Mouse (Mus musculus): ENCODE data around the gene 4930447C04Rik. TPM values are rescaled to one million over a fixed set of nuclear protein-coding genes. Genes with fewer than 3 reads are reported as not detected.
A peak's percentile ranks its signal among the peaks of the same experiment; 100 is the strongest.

The 4930447C04Rik gene
- polyA plus RNA-seq, 1 experiment from 2014 or later, result 1.6 TPM

DNA sequence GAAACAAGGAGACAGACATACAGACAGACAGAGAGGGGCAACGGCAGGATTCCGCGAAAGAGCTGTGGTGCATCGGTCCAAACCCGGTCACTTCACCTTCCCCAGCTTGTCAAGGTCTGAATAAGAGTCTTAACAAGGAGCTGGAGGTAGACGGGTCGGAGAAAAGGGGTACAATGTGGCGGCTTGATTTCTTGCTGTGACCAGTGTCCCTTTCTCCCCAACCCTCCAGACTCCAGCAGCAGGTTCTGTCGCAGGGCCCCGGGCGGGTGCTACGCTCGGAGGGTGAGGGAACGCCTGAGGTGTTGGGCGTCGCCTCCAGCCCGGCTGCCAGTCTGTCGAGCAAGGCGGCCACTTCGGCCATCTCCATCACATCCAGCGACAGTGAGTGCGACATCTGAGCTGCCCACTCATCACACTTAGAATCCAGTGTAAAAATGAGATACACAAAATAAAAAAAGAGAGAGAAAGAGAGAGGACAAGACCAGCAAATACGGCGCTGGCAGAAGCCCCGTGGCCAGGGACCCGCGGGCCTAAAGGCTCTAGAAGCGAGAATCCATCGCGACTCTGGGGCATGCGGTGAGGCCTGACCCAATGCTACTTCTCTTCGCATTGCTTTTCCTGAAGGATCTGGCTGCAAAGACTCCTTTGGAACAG lies 951 bp upstream of the 4930447C04Rik start:
- no peak overlapping the region for H3K27ac ChIP-seq
- peaks cover 94% of the 10 kb centered on the region for H3K27me3 ChIP-seq (replicated peaks)
- WGBS, result 1% methylated on average over 32 of the region's 32 CpGs
- H3K4me1 ChIP-seq, result peaks cover 16% of the 10 kb centered on the region
- H3K9me3 ChIP-seq, result no peaks in the 10 kb centered on the region
- H3K9ac ChIP-seq, result no peak overlapping the region
- no peak overlapping the region for H3K4me2 ChIP-seq
- H3K36me3 ChIP-seq, result no peaks in the 10 kb centered on the region
- H3K4me3 ChIP-seq (replicated peaks), result no peak overlapping the region
- no peak for ATAC-seq (ENCODE audit: insufficient read depth, low FRiP score, low read depth)

DNA sequence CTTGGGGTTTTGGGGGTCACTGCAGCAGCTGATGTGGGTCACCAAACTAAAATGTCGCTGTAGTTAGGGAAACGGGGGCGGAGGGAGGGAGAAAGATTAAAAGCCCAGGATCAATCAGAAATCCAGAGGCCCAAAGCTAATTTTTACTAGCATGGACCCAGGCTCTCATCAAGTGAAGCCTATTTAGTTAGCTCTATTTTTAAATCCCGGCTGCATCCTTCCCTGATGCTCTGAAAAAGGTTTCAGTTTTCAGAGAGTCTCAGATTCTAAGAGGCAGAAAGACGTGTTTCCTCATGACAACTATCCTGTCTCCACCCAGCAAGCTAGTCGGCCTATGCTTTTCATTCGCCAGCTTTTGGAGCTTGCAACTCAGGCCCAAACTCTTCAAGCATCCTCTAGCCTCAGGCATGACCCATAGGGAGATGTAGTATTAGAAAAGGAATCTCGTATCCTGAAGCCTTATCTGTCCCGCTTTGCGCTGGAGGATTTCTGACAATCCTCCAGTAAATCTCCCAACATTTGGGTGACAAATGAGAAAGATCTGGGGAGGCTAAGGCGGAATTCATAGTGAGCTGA lies 336 bp upstream of the 4930447C04Rik start:
- peaks cover 16% of the 10 kb centered on the region for H3K4me1 ChIP-seq
- H3K36me3 ChIP-seq, result no peaks in the 10 kb centered on the region
- no peak overlapping the region for H3K4me3 ChIP-seq (replicated peaks)
- no peak overlapping the region for H3K9ac ChIP-seq
- ATAC-seq (ENCODE audit: insufficient read depth, low FRiP score, low read depth), result no peak
- peaks cover 92% of the 10 kb centered on the region for H3K27me3 ChIP-seq (replicated peaks)
- H3K9me3 ChIP-seq, result no peaks in the 10 kb centered on the region
- H3K4me2 ChIP-seq, result no peak overlapping the region
- no peak overlapping the region for H3K27ac ChIP-seq
- 7% methylated on average over 11 of the region's 11 CpGs for WGBS

DNA sequence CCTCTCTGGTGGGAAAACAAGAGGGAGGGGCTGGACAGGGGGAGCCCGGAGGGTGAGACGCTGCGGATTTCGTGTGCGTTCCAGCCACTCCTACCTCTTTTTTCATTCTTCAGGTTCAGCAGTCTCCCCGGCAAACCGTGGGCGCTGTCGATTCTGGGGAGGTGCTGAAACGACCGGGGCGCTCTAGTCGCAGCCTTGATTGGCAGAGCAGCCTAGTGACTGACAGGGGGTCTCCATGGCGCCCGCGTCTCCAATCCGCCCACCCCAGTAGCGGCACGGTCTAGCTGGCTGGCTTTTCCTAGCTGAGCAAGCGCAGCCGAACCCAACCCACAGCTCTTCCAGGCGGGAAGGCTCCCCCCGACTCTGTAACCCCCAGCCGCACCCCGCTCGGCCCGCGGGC lies 958 bp downstream of the 4930447C04Rik start, which contains the start of gene Six6:
TSS of gene Six6 (plus strand) at position 277 of the 400 bp plus-strand sequence.
- no peak for ATAC-seq (ENCODE audit: insufficient read depth, low FRiP score, low read depth)
- Histone ChIP-seq H3K9ac (no peak within 1 kb of the TSS), H3K9me3 (no peaks in the 10 kb centered on the region), H3K4me2 (peak within 1 kb of the TSS; percentile 27; the same call in 1 of the 2 replicates), H3K27me3 (replicated peaks) (peaks cover 89% of the 10 kb centered on the region), H3K27ac (no peak within 1 kb of the TSS), H3K4me3 (replicated peaks) (peak within 1 kb of the TSS; percentile 9; the same call in 1 of the 2 replicates), H3K4me1 (peaks cover 6% of the 10 kb centered on the region; the same call in 1 of the 2 replicates), H3K36me3 (no peaks in the 10 kb centered on the region)
- WGBS, result under 1% methylated on average over 28 of the region's 28 CpGs

DNA sequence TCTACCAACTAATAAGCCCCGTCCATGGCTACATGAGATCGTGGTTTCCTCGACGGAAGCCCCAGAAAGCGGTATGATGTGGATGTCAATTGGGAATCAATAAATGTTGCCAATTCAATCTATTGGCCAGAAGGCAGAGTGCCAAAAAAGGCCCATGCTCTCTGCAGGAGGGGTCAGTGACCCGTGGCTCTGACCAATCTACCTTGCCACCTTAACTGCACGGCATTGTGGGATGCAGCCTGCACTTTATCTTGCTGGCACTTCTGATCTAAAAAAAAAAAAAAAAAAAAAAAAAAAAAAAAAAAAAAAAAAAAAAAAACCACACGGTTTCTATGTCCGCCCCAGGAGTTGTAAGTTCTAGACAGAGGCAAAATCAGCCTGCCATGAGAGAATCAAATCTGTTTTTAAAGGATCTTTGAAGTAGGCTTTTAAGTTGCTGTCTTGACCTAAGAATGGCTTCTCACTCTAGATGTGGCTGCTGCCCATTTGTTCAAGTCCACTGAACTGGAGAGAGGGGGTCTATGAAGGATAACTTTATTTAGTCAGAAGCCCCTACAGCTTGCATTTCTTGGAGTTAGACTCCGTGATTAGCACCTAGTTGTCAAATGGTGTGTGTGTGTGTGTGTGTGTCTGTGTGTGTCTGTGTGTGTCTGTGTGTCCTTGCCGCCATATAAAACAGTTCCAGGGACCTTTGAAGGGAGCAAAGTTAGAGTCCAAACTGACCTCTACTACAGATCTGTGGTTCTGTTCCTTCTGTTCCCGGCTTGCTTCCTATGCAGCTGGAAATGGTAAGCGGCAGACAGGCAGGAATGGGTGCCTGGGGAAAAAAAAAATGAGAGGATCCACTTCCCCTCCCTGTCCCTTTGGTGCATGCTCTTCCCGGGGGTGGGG lies 1.7 kb downstream of the 4930447C04Rik start:
- Histone ChIP-seq H3K36me3 (no peaks in the 10 kb centered on the region), H3K9ac (no peak overlapping the region), H3K4me1 (peaks cover 6% of the 10 kb centered on the region; the same call in 1 of the 2 replicates), H3K27ac (no peak overlapping the region), H3K4me3 (replicated peaks) (no peak overlapping the region; the same call in 1 of the 2 replicates), H3K9me3 (no peaks in the 10 kb centered on the region), H3K27me3 (replicated peaks) (peaks cover 82% of the 10 kb centered on the region), H3K4me2 (no peak overlapping the region)
- ATAC-seq (ENCODE audit: insufficient read depth, low FRiP score, low read depth), result no peak
- WGBS, result 4% methylated on average over 14 of the region's 14 CpGs

GRCm38 (mm10) chr12:72938176-72938575 lies 2.4 kb downstream of the 4930447C04Rik start:
- H3K9me3 ChIP-seq, result no peaks in the 10 kb centered on the region
- H3K27me3 ChIP-seq (replicated peaks), result peaks cover 75% of the 10 kb centered on the region

GRCm38 (mm10) chr12:72937537-72938120 lies 2.9 kb downstream of the 4930447C04Rik start:
- Histone ChIP-seq H3K9ac (no peak overlapping the region), H3K36me3 (no peaks in the 10 kb centered on the region), H3K27ac (no peak overlapping the region), H3K4me1 (peaks cover 6% of the 10 kb centered on the region; the same call in 1 of the 2 replicates), H3K4me3 (replicated peaks) (no peak overlapping the region), H3K4me2 (no peak overlapping the region), H3K9me3 (no peaks in the 10 kb centered on the region), H3K27me3 (replicated peaks) (peaks cover 70% of the 10 kb centered on the region)
- whole genome bisulfite sequencing, result 4% methylated on average over 19 of the region's 19 CpGs
- ATAC-seq (ENCODE audit: insufficient read depth, low FRiP score, low read depth), result no peak

More at GRCm38 (mm10) chr12:72938176-72938575, 2.4 kb downstream of the 4930447C04Rik start:
- WGBS, result 10% methylated on average over 12 of the region's 13 CpGs
- ATAC-seq (ENCODE audit: insufficient read depth, low FRiP score, low read depth), result no peak
- Histone ChIP-seq H3K27ac (no peak overlapping the region), H3K9ac (no peak overlapping the region), H3K4me1 (peaks cover 6% of the 10 kb centered on the region; the same call in 1 of the 2 replicates), H3K4me3 (replicated peaks) (no peak overlapping the region), H3K36me3 (no peaks in the 10 kb centered on the region), H3K4me2 (no peak overlapping the region)

DNA sequence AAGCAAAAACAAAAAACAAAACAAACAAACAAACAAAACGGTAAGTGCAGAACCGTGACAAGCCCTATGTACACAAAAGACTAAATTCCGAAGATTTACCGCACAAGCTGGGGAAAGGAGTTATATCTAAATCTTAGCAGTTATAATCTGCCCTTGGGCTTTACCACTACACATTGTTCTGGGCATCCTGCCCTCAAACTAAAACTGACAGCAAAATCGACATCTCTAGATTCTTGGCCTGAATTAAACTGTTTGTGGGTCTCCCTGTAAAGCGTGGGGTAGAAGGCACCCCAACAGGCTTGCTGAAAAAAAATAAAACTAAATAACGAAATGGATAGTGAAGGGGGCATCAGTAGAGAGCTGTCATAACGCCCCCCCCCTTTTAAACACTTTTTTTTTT lies 3.8 kb downstream of the 4930447C04Rik start:
- Histone ChIP-seq H3K27me3 (replicated peaks) (peaks cover 62% of the 10 kb centered on the region), H3K27ac (no peak overlapping the region), H3K4me2 (no peak overlapping the region), H3K9ac (no peak overlapping the region), H3K9me3 (no peaks in the 10 kb centered on the region), H3K4me3 (replicated peaks) (no peak overlapping the region), H3K4me1 (peaks cover 6% of the 10 kb centered on the region; the same call in 1 of the 2 replicates), H3K36me3 (no peaks in the 10 kb centered on the region)
- 31% methylated on average over 8 of the region's 8 CpGs for WGBS
- no peak for ATAC-seq (ENCODE audit: insufficient read depth, low FRiP score, low read depth)

- Histone ChIP-seq H3K36me3 (no peaks in the 10 kb centered on the region), H3K9me3 (no peaks in the 10 kb centered on the region), H3K27me3 (replicated peaks) (0 out of 2 replicates have a peak, but pooled peaks cover 3% of the 10 kb centered on the region), H3K4me3 (replicated peaks) (peak overlapping the region; percentile 31), H3K9ac (no peak overlapping the region), H3K4me2 (peak overlapping the region; percentile 52), H3K4me1 (peaks cover 3% of the 10 kb centered on the region; the same call in 1 of the 2 replicates), H3K27ac (no peak overlapping the region)
- ATAC-seq (ENCODE audit: insufficient read depth, low FRiP score, low read depth), result no peak
- 16% methylated on average over 48 of the region's 48 CpGs for WGBS
These were observed 23.2 kb downstream of the 4930447C04Rik start for GRCm38 (mm10) chr12:72917159-72917993.

DNA sequence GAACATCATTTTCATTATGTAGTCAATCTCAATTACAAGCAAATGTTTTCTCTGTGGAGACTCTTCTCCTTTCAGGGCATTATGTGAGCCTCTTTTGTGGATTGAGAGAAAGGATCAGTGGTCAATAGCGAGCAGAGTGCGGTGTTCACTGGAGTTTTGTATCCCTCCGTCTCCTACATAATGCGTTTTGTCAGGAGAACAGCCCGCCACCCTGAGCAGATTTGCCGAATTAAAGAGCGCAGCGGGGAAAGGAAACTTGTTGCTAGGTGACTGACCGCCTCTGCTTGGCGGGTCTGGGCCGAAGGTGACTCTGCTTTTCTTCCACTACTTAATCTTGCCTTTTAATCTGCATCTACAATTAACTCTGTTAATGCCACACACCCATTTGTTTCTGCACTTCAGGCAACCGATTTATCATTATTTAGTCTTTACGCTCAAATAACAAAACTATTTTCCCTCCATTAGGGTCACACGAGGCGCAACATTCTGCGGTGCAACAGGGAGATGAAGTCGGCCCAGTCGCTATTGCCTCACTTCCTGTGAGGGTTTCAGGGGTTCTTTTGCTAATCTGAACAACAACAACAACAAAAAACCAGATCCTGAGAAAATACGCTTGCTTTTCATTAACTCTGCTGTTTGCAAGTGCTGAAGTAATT lies 86.1 kb downstream of the 4930447C04Rik start:
- no peak for ATAC-seq (ENCODE audit: insufficient read depth, low FRiP score, low read depth)
- no peaks in the 10 kb centered on the region for H3K9me3 ChIP-seq
- H3K27ac ChIP-seq, result no peak overlapping the region
- H3K36me3 ChIP-seq, result no peaks in the 10 kb centered on the region
- H3K4me3 ChIP-seq (replicated peaks), result no peak overlapping the region; the same call in 1 of the 2 replicates
- H3K27me3 ChIP-seq (replicated peaks), result peaks cover 38% of the 10 kb centered on the region
- H3K9ac ChIP-seq, result no peak overlapping the region
- peak overlapping the region; percentile 21; the same call in 1 of the 2 replicates for H3K4me2 ChIP-seq
- 10% methylated on average over 19 of the region's 19 CpGs for WGBS
- no peaks in the 10 kb centered on the region for H3K4me1 ChIP-seq

GRCm38 (mm10) chr12:72853406-72854076 lies 87.0 kb downstream of the 4930447C04Rik start:
- WGBS, result 41% methylated on average over 13 of the region's 13 CpGs
- H3K4me1 ChIP-seq, result no peaks in the 10 kb centered on the region
- no peak for ATAC-seq (ENCODE audit: insufficient read depth, low FRiP score, low read depth)
- H3K4me3 ChIP-seq (replicated peaks), result no peak overlapping the region
- H3K27me3 ChIP-seq (replicated peaks), result peaks cover 38% of the 10 kb centered on the region
- H3K4me2 ChIP-seq, result no peak overlapping the region
- H3K9me3 ChIP-seq, result no peaks in the 10 kb centered on the region
- no peak overlapping the region for H3K27ac ChIP-seq
- no peak overlapping the region for H3K9ac ChIP-seq
- H3K36me3 ChIP-seq, result no peaks in the 10 kb centered on the region
